ENCODE assay signal across 9 mouse cellular contexts in genomic region chr11:69767625-69767909, GRCm38 (mm10). TPM values are rescaled to one million over a fixed set of nuclear protein-coding genes. Genes with fewer than 3 reads are reported as not detected.
DNase-seq lines count a peak whose midpoint lies in the region; ATAC-seq and TF ChIP-seq lines count a peak whose summit lies in the region.
"Had no signal": no experiment of that assay in that cellular context is flagged by ENCODE, and none has a peak within 500 bp of the region (broad histone marks: within the 10 kb centered on the region; RNA-seq: fewer than 3 reads in every experiment).

No protein-coding gene starts in this region.

- no peak overlapping the region for H3K27ac ChIP-seq in forebrain, embryonic 10.5 days
- H3K27ac ChIP-seq in forebrain, embryonic 16.5 days (ENCODE audit: low read length) = no peak overlapping the region
- no peak overlapping the region for H3K27ac ChIP-seq in embryonic facial prominence, embryonic 10.5 days (replicated peaks)
- 0 out of 2 replicates have a peak overlapping the region, but pooled peaks have one; percentile 9 for H3K27ac ChIP-seq in intestine, postnatal 0 days (ENCODE audit: low read depth, low read length)

- no peaks in the 10 kb centered on the region for H3K9me3 ChIP-seq in forebrain, embryonic 10.5 days
- H3K9me3 ChIP-seq in forebrain, embryonic 16.5 days (ENCODE audit: control insufficient read depth, low read length) = no peaks in the 10 kb centered on the region
- no peaks in the 10 kb centered on the region for H3K9me3 ChIP-seq in embryonic facial prominence, embryonic 10.5 days
- no peaks in the 10 kb centered on the region for H3K9me3 ChIP-seq in intestine, postnatal 0 days (ENCODE audit: control insufficient read depth)

- H3K4me3 ChIP-seq in forebrain, embryonic 10.5 days = 0 out of 2 replicates have a peak overlapping the region, but pooled peaks have one; percentile 9
- no peak overlapping the region for H3K4me3 ChIP-seq in forebrain, embryonic 16.5 days (replicated peaks; ENCODE audit: low read length)
- H3K4me3 ChIP-seq in embryonic facial prominence, embryonic 10.5 days = peak overlapping the region; percentile 89; the same call in 1 of the 2 replicates
- no peak overlapping the region for H3K4me3 ChIP-seq in intestine, postnatal 0 days (ENCODE audit: low read depth, low read length)

- H3K27me3 ChIP-seq in forebrain, embryonic 10.5 days (ENCODE audit: poor library complexity, severe bottlenecking) = peaks cover 20% of the 10 kb centered on the region
- H3K27me3 ChIP-seq in forebrain, embryonic 16.5 days (replicated peaks; ENCODE audit: control insufficient read depth, insufficient read depth, low read length) = no peaks in the 10 kb centered on the region
- H3K27me3 ChIP-seq in embryonic facial prominence, embryonic 10.5 days (replicated peaks; ENCODE audit: low read depth, poor library complexity, severe bottlenecking) = peaks cover 14% of the 10 kb centered on the region
- H3K27me3 ChIP-seq in intestine, postnatal 0 days (replicated peaks; ENCODE audit: control insufficient read depth, insufficient read depth, low read length) = no peaks in the 10 kb centered on the region

- intact Hi-C loops in left cerebral cortex, postnatal 14 days (cut with DNase I) = no loop called here

- peaks cover 30% of the 10 kb centered on the region for H3K4me1 ChIP-seq in forebrain, embryonic 10.5 days
- peaks cover 23% of the 10 kb centered on the region for H3K4me1 ChIP-seq in forebrain, embryonic 16.5 days (replicated peaks; ENCODE audit: control insufficient read depth, insufficient read depth, low read length)
- peaks cover 32% of the 10 kb centered on the region for H3K4me1 ChIP-seq in embryonic facial prominence, embryonic 10.5 days
- H3K4me1 ChIP-seq in intestine, postnatal 0 days (replicated peaks; ENCODE audit: control insufficient read depth, insufficient read depth, low read length) = no peaks in the 10 kb centered on the region

- 65% methylated on average over 4 of the region's 4 CpGs for WGBS in forebrain, embryonic 10.5 days
- 76% methylated on average over 4 of the region's 4 CpGs for WGBS in forebrain, embryonic 16.5 days
- 65% methylated on average over 4 of the region's 4 CpGs for WGBS in embryonic facial prominence, embryonic 10.5 days
- WGBS in intestine, postnatal 0 days = 51% methylated on average over 4 of the region's 4 CpGs

- TF ChIP-seq CTCF in intestine, postnatal 0 days (IDR thresholded peaks at IDR 0.05; ENCODE audit: low read depth) = no peak

- no peaks in the 10 kb centered on the region for H3K36me3 ChIP-seq in forebrain, embryonic 10.5 days (replicated peaks)
- no peaks in the 10 kb centered on the region for H3K36me3 ChIP-seq in forebrain, embryonic 16.5 days (ENCODE audit: control insufficient read depth, insufficient read depth)
- H3K36me3 ChIP-seq in embryonic facial prominence, embryonic 10.5 days (replicated peaks) = no peaks in the 10 kb centered on the region
- H3K36me3 ChIP-seq in intestine, postnatal 0 days (ENCODE audit: control insufficient read depth, insufficient read depth) = peaks cover 4% of the 10 kb centered on the region; the same call in 1 of the 2 replicates

- H3K4me2 ChIP-seq in forebrain, embryonic 16.5 days (ENCODE audit: low read length) = no peak overlapping the region
- peak overlapping the region; percentile 93 for H3K4me2 ChIP-seq in intestine, postnatal 0 days (replicated peaks; ENCODE audit: low read depth)

- ATAC-seq in forebrain, embryonic 16.5 days = no peak
- ATAC-seq in intestine, postnatal 0 days = no peak
- ATAC-seq in granulocyte monocyte progenitor cell, adult 5-6 weeks (replicated peaks; ENCODE audit: poor library complexity, severe bottlenecking) = no peak

- DNase-seq in forebrain, embryonic 10.5 days (ENCODE audit: extremely low spot score, low spot score) = no peak
- no peak for DNase-seq in embryonic facial prominence, embryonic 10.5 days (ENCODE audit: low spot score)
- DNase-seq in lung, postnatal 10 days = peak; percentile 68
- DNase-seq in gastrocnemius, postnatal 4 days (ENCODE audit: low spot score in 2 of 2) = no peak
- DNase-seq in left cerebral cortex, postnatal 14 days (ENCODE audit: low spot score in 2 of 2) = no peak

- H3K9ac ChIP-seq in forebrain, embryonic 16.5 days (replicated peaks; ENCODE audit: low read depth, low read length) = no peak overlapping the region; the same call in 1 of the 2 replicates
- no peak overlapping the region for H3K9ac ChIP-seq in intestine, postnatal 0 days (ENCODE audit: low read depth, low read length)

RNA-seq across cellular contexts. Expression of gene Zbtb4, which starts 1.9 kb away (rescaled TPM):
- 0.46 and 0.77 TPM in 2 replicates for polyA plus RNA-seq in forebrain, embryonic 10.5 days (2016; fragmentation: Nextera tagmentation; extraction: Ambion mirVana)
- 3.3 and 3.6 TPM in 2 replicates for polyA plus RNA-seq in forebrain, embryonic 16.5 days (2015; fragmentation: Nextera tagmentation; extraction: Ambion mirVana)
- polyA plus RNA-seq in embryonic facial prominence, embryonic 10.5 days (2016; fragmentation: Nextera tagmentation; extraction: Ambion mirVana) = 0.55 and 1.0 TPM in 2 replicates
- polyA plus RNA-seq in intestine, postnatal 0 days (2015; fragmentation: Nextera tagmentation; extraction: Ambion mirVana) = 2.1 and 2.4 TPM in 2 replicates
- 10 to 100 TPM; 26.7 to 30.5 TPM for total RNA-seq in gastrocnemius, postnatal 4 days (2021)
- 1.8 and 2.1 TPM in 2 replicates for total RNA-seq in granulocyte monocyte progenitor cell, adult 5-6 weeks (2014; fragmentation: Nextera tagmentation)
- total RNA-seq in granulocyte monocyte progenitor cell, adult 5-6 weeks (2017) = 0.26 and 0.43 TPM in 2 replicates
- total RNA-seq in left cerebral cortex, postnatal 14 days (2021) = 10 to 100 TPM; 71.1 to 86.9 TPM

RNA-seq across cellular contexts. Expression of gene Slc35g3, which starts 5.8 kb away (rescaled TPM):
- polyA plus RNA-seq in forebrain, embryonic 10.5 days (2016; fragmentation: Nextera tagmentation; extraction: Ambion mirVana) = 0.14 TPM in 1 of 2 replicates, not detected in the other
- polyA plus RNA-seq in forebrain, embryonic 16.5 days (2015; fragmentation: Nextera tagmentation; extraction: Ambion mirVana) = 0.16 and 0.18 TPM in 2 replicates
- 0.12 TPM in 1 of 2 replicates, not detected in the other for polyA plus RNA-seq in embryonic facial prominence, embryonic 10.5 days (2016; fragmentation: Nextera tagmentation; extraction: Ambion mirVana)
- polyA plus RNA-seq in intestine, postnatal 0 days (2015; fragmentation: Nextera tagmentation; extraction: Ambion mirVana) = 0.09 and 0.12 TPM in 2 replicates
- under 1 TPM in 1 of 2 experiments, not detected in 1; 0.25 TPM for total RNA-seq in gastrocnemius, postnatal 4 days (2021)
- total RNA-seq in granulocyte monocyte progenitor cell, adult 5-6 weeks (2014; fragmentation: Nextera tagmentation) = not detected in 2 replicates
- not detected in 2 replicates for total RNA-seq in granulocyte monocyte progenitor cell, adult 5-6 weeks (2017)
- not detected for total RNA-seq in left cerebral cortex, postnatal 14 days (2021)
- total RNA-seq: adrenal gland, postnatal 4 days had no signal

RNA-seq across cellular contexts. Expression of gene Polr2a, which starts 9.1 kb away (rescaled TPM):
- 32.9 and 34.5 TPM in 2 replicates for polyA plus RNA-seq in forebrain, embryonic 10.5 days (2016; fragmentation: Nextera tagmentation; extraction: Ambion mirVana)
- polyA plus RNA-seq in forebrain, embryonic 16.5 days (2015; fragmentation: Nextera tagmentation; extraction: Ambion mirVana) = 16.4 and 18.1 TPM in 2 replicates
- 31.3 and 34.9 TPM in 2 replicates for polyA plus RNA-seq in embryonic facial prominence, embryonic 10.5 days (2016; fragmentation: Nextera tagmentation; extraction: Ambion mirVana)
- polyA plus RNA-seq in intestine, postnatal 0 days (2015; fragmentation: Nextera tagmentation; extraction: Ambion mirVana) = 13.3 and 14.0 TPM in 2 replicates
- 10 to 100 TPM; 66.4 to 72.2 TPM for total RNA-seq in gastrocnemius, postnatal 4 days (2021)
- 153 and 165 TPM in 2 replicates for total RNA-seq in granulocyte monocyte progenitor cell, adult 5-6 weeks (2014; fragmentation: Nextera tagmentation)
- total RNA-seq in granulocyte monocyte progenitor cell, adult 5-6 weeks (2017) = 30.2 and 38.5 TPM in 2 replicates
- 10 to 100 TPM; 54.3 to 54.4 TPM for total RNA-seq in left cerebral cortex, postnatal 14 days (2021)

RNA-seq across cellular contexts. Expression of gene Chrnb1, which starts 28.2 kb away (rescaled TPM):
- polyA plus RNA-seq in forebrain, embryonic 10.5 days (2016; fragmentation: Nextera tagmentation; extraction: Ambion mirVana) = 1.0 and 1.5 TPM in 2 replicates
- 1.2 TPM in 2 replicates for polyA plus RNA-seq in forebrain, embryonic 16.5 days (2015; fragmentation: Nextera tagmentation; extraction: Ambion mirVana)
- polyA plus RNA-seq in embryonic facial prominence, embryonic 10.5 days (2016; fragmentation: Nextera tagmentation; extraction: Ambion mirVana) = 1.4 and 2.3 TPM in 2 replicates
- 2.4 and 2.8 TPM in 2 replicates for polyA plus RNA-seq in intestine, postnatal 0 days (2015; fragmentation: Nextera tagmentation; extraction: Ambion mirVana)
- total RNA-seq in gastrocnemius, postnatal 4 days (2021) = 100 to 1,000 TPM in 1 of 2 experiments, 10 to 100 TPM in 1; 95.1 to 110 TPM
- not detected in 2 replicates for total RNA-seq in granulocyte monocyte progenitor cell, adult 5-6 weeks (2014; fragmentation: Nextera tagmentation)
- total RNA-seq in granulocyte monocyte progenitor cell, adult 5-6 weeks (2017) = 0.82 TPM in 1 of 2 replicates, not detected in the other
- under 1 TPM; 0.76 to 0.79 TPM for total RNA-seq in left cerebral cortex, postnatal 14 days (2021)

RNA-seq across cellular contexts. Expression of gene Fgf11, which starts 34.1 kb away (rescaled TPM):
- 0.73 TPM in 2 replicates for polyA plus RNA-seq in forebrain, embryonic 10.5 days (2016; fragmentation: Nextera tagmentation; extraction: Ambion mirVana)
- polyA plus RNA-seq in forebrain, embryonic 16.5 days (2015; fragmentation: Nextera tagmentation; extraction: Ambion mirVana) = 5.2 and 5.9 TPM in 2 replicates
- 0.91 and 0.93 TPM in 2 replicates for polyA plus RNA-seq in embryonic facial prominence, embryonic 10.5 days (2016; fragmentation: Nextera tagmentation; extraction: Ambion mirVana)
- 0.18 and 0.38 TPM in 2 replicates for polyA plus RNA-seq in intestine, postnatal 0 days (2015; fragmentation: Nextera tagmentation; extraction: Ambion mirVana)
- total RNA-seq in gastrocnemius, postnatal 4 days (2021) = 10 to 100 TPM; 10.1 to 13.8 TPM
- 1.6 and 2.9 TPM in 2 replicates for total RNA-seq in granulocyte monocyte progenitor cell, adult 5-6 weeks (2014; fragmentation: Nextera tagmentation)
- not detected in 2 replicates for total RNA-seq in granulocyte monocyte progenitor cell, adult 5-6 weeks (2017)
- total RNA-seq in left cerebral cortex, postnatal 14 days (2021) = 10 to 100 TPM; 15.4 to 20.4 TPM

Comparison
In these comparisons a context has a peak if more than half of its experiments do, and no peak if none do; other contexts are left out.
1. H3K4me3 ChIP-seq: peak in forebrain, embryonic 10.5 days (single experiment) and embryonic facial prominence, embryonic 10.5 days (single experiment); none in forebrain, embryonic 16.5 days (single experiment) and intestine, postnatal 0 days (single experiment).